Mouse (Mus musculus) left cerebral cortex, adult 9 months (tissue): Measurements from ENCODE around the gene Kng1.
"Not testable (repeated sequence)": the region's sequence is repeated elsewhere in the genome, so short reads cannot be mapped to it uniquely, and the experiment has no call there.

Experiments
- DNase-seq, 2 experiments: peaks; one replicate each; pipeline ENCODE4 v3.0.0; 2022; ENCODE audit warnings: low spot score in 2 of 2

Gene Kng1

DNA sequence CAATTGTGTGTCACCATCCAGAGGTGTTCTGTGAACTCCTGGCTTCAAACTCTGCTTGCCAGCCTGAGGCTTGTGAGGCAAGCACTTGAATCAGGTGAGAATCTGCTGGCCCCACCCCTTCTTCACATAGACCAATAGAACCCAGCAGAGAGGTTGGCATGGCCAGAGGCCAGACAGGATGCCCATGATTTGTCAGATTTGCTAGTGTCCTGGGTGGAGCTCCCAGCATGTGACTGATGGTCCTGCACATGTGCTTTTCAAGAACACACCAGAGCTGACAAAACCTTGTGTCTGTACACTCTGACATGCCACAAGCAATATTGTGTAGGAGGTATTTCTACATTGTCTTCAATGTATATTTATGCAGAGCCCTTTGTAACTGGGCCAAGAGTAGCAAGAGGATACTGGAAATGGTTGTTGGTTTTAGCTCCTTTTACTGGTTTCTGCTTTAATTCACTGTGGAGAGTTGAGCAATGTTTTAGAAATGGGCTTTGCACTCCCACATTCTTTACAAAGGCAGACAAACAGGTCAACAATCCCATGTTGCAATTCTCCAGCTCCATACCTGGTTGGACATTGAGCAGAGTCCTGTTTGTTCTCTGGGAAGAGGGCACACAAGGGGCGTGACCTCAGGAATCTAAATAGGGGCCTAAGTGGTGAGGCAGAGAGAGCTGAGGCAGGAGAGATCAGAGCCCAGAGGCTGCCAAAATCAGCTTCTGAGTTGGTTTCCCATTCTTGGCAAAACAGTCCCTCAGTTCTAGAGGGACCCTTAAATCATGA, at the start of gene Kng1:
Gene Kng1 (plus strand): TSS at position 198 of the 780 bp plus-strand sequence.
- not testable (repeated sequence) for DNase-seq

DNA sequence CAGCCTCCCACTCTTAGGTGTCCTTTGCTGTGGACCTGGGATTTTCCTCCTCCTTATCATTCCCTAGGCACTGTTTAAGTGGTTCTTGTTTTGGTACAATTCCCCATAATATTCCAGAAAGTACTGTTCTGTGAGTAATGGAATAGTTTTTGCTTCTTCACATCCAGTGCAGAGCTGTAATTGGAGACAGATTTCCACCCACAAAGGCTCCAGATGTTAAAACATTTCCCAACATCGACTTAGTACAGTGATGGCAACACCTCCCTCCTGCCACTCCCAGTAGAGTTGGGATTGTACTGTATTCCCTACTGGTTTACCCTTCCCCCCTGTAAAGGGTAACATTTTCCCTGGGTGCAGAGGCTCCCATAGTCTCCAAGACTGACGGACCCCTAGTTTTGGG, 43.9 kb upstream of the Kng1 start:
- not testable (repeated sequence) for DNase-seq

DNA sequence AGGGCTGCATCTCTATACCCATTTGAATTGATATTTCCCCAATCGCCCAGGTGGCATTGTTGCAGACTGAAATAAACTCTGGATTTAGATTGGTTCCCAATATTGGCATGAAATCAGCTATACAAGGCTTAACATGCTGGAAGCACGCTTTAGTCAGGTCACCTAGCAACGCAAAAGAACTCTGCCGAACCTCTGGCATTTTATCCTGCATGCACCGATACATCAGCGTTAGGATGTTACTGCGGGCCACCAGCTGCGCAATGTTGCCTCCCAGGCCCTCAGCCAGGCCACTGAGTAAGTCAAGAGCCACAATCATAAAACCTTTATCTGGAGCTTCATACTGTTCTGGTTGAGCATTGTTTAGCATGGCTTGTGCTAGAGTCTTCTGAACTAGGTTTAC, 43.0 kb upstream of the Kng1 start:
- DNase-seq: not testable (repeated sequence)

DNA sequence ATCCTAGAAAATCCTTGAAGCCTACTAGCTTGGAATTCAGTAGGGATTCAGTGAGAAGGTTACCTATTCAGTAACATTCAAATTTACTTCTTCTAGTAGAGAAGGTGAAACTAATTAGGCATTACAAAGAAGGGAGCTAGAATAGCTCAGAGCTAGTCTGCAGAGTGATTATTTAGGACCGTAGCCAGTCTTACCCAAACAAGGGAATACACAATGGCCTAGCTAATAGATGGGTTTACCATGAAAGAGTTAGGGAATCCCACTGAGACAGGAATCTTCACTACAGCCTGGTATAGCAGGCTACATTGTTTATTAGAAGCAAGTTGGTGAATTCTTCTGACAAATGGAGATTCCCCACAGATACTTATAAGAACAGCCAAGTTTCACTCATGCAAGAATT, 37.1 kb upstream of the Kng1 start:
- not testable (repeated sequence) for DNase-seq

DNA sequence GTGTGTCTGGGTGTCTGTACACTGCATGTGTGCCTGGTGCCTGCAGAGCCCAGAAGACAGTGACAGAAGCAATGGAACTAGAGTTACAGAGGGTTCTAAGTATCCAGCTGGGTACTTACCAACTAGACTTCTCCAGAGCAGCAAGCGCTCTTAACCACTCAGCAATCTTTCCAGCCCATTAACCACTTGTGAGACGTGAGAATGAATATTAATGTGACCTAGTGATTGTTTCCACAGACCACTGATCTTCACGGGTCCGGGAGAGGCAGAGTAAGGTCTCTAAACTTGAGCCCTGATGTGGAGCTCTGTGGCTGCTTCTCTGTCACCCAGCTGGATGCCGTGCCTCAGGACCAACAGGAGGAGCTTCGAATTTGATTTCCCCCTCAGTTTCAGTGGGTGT, 32.6 kb upstream of the Kng1 start:
- no peak for DNase-seq

DNA sequence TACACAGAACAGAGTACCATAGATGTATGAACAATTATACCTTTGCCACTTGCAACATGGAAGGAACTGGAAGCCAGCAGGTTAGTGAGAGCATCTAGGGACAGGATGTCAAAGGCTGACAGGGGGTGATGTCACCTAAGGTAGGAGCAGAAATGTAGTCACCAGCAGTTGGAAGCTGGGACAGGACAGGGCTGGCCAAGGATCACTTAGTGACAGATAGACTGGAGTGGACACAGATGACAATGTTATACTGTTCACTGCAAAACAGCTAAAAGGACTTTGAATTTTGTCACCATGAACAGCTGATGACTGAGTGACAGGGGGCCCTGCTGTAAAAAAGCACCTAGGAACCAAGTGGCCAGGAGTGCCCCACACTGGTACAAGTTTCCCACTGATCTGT, 31.1 kb upstream of the Kng1 start:
- DNase-seq: no peak

DNA sequence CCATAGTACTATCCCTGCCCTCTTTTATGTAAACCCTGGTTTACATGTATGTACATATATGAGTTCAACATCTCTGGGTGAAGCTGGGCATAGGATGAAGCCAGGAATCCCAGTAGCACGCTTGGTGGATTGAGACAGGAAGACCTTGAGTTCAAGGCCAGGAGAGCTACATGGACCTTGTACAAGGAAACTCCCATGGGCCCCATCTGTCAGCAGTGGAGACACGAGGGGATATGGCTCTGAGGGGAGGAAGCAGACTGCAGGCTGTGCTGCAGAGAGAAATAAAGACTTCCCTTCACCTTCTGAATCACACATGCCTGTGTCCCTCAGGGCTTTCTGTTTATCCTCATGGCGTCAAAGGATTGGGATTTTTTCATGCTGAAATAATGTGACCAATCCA, 30.3 kb upstream of the Kng1 start:
- DNase-seq: not testable (repeated sequence)

DNA sequence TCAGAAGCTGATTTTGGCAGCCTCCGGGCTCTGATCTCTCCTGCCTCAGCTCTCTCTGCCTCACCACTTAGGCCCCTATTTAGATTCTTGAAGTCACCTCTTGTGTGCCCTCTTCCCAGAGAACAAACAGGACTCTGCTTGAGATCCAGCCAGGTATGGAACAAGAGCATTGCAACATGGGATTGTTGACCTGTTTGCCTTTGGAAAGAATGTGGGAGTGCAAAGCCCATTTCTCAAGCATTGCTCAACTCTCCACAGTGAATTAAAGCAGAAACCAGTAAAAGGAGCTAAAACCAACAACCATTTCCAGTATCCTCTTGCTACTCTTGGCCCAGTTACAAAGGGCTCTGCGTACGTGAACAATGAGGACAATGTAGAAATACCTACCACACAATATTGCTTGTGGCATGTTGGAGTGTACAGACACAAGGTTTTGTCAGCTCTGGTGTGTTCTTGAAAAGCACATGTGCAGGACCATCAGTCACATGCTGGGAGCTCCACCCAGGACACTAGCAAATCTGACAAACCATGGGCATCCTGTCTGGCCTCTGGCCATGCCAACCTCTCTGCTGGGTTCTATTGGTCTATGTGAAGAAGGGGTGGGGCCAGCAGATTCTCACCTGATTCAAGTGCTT, 28.6 kb upstream of the Kng1 start, which contains the start of gene Kng2:
Gene Kng2 (minus strand): TSS at position 517 of the 635 bp plus-strand sequence.
- not testable (repeated sequence) for DNase-seq

DNA sequence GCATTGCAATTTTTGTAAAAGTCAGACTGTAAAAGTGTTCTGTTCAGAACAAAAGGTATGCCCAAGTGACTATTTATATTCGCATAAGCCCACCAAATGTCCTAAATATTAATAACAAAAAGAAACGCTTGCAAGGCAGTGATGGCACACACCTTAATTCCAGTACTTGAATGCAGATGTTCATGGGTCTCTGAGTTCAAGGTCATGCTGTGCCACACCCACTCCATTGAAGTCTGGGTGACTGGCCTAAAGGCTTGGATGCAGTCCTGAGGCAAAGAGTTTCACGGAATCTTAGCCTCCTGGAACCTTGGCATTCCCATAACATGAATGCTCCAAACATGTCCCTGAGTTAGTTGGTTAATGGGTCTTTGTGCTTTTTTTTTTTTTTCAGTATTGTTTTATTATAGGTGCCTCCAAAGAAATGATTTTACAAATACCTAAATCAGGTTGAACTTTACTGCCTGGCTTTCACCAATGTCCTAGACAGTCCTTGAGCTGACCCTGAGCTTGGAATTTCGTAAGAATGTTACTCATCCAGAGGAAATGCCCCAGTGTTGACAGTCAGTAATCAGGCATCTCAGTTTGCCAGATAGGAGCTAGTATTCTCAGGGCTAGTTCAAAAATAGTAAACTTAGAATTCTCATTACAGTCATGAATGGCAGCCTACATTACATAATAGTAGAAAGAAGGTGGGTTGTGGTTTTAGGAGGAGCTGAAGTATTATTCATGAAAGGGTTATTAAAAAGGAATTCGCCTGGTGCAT, 26.8 kb upstream of the Kng1 start:
- DNase-seq: no peak

DNA sequence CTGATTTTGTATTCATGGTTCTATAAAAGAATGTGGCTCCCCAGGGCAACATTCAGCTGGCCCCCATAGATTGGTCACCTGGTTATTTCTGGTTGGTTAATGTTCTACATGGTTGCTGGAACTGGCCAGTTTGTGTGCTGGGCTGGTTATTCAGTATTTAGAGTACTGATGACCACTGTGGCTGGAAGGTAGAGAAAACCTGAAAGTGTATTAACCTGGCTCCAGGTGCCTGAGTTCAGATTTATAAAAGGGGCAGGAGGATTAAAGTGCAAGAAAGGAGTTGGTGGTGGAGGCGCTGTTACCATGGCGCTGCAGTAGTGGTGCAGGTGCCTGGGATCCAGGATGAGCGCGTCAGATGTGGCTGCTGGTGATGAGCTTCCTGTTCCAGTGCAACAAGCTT, 24.0 kb upstream of the Kng1 start:
- DNase-seq: no peak

DNA sequence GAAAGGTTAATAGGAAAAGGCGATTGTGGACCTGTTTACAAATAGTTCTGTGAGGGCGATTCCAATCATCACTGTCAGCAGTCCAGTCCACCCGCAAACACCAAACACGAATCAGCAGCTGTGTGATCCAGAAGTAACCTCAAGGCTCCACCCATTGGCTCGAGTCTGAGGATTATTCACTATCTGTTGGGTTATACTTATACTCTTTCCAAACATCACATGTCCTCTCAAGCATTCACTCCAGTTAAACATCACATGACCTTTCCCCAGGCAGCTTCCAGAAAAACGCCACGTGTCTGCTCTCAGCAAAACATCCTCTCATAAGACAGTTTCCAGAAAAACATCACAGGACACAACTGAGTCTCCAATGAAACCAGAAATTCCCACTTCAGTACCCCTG, 19.9 kb upstream of the Kng1 start:
- DNase-seq: no peak

DNA sequence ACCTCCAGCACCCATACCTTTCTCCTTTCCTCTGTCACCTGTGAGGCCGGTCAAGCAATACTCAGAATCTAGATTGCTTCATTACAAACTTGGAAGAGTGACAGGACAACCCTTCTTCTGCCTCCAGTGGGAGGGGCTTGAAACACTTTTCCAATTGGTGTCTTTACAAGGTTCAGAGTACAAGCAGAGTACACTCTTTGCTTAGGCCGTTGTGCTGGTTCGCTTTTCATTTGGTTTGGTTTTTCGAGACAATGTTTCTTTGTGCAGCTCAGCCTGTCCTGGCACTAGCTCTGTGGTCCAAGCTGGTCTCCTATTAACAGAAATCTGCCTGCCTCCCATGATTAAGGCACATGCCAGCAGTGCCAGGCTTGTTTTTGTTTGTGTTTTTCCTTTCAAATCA, 18.4 kb upstream of the Kng1 start:
- DNase-seq: no peak

DNA sequence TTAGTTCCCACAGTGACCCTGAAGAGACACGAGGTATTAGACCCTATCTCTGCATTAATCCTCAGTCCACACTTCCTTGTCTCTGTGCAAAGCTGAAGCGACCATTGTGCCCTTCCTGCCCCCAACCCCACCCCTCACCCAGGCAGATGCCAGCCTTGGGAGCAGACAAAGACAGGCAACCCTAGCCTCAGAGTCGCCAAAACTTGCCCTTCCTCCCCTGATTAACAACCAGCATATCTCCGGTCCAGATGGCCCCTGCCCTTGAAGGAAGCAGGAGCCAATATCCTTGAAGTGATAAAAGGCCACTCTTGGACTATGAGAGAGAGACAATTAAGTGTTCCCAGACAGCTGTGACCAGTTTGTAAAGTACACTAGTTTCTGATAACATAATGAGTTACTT, 16.8 kb upstream of the Kng1 start:
- no peak for DNase-seq

DNA sequence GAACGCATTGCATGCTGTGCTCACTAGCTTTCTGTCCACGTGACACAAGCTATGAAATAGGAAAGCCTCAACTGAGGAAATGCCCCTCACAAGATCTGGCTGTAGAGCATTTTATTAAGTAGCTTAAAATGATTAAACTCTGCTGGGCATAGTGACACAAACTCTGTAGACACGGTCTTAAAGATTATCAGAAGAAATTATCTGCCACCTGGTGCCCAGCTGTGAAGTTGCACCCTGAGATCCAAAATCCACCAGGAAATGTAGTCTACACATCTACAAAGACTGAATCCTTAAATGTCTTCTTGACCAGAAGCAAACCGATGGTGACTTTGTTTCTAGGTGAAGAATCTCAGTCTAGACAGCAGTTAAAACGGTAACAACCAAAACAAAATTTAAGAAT, 11.3 kb upstream of the Kng1 start:
- DNase-seq: peak in 1 of 2 experiments; percentile 19

DNA sequence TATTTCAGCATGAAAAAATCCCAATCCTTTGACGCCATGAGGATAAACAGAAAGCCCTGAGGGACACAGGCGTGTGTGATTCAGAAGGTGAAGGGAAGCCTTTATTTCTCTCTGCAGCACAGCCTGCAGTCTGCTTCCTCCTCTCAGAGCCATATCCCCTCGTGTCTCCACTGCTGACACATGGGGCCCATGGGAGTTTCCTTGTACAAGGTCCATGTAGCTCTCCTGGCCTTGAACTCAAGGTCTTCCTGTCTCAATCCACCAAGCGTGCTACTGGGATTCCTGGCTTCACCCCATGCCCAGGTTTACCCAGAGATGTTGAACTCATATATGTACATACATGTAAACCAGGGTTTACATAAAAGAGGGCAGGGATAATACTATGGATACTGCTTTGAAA, 2.0 kb downstream of the Kng1 start:
- DNase-seq: not testable (repeated sequence)

DNA sequence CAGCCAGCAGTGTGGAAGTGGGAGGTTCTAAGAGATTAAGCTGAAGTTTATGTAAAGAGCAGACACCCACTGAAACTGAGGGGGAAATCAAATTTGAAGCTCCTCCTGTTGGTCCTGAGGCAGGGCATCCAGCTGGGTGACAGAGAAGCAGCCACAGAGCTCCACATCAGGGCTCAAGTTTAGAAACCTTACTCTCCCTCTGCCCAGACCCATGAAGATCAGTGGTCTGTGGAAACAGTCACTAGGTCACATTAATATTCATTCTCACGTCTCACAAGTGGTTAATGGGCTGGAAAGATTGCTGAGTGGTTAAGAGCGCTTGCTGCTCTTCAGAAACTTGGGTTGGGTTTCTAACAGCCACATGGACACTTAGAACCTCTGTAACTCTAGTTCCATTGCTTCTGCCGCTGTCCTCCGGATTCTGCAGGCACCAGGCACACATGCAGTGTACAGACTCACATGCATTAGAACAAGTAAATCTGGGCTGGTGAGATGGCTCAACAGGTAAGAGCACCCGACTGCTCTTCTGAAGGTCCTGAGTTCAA, 3.2 kb downstream of the Kng1 start:
- not testable (repeated sequence) for DNase-seq

DNA sequence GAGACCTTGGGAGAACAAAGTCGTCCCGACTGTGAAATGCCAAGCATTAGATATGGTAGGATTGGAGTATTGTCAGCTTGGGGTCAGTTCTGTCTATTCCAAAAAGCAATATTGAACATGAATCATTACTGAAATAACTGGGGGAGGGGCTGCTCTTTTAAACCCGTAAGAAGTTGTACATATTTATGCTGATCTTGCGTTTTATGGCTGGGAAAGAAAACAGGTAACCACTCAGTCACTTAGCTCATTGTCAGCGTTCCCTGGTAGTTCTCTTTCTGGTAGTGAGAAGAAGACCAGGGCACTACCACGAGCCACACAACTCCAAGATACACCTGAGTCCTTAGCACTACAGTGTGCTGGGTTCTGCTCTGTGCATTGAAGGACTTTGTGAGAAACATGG, 19.9 kb downstream of the Kng1 start:
- DNase-seq: not testable (repeated sequence)

DNA sequence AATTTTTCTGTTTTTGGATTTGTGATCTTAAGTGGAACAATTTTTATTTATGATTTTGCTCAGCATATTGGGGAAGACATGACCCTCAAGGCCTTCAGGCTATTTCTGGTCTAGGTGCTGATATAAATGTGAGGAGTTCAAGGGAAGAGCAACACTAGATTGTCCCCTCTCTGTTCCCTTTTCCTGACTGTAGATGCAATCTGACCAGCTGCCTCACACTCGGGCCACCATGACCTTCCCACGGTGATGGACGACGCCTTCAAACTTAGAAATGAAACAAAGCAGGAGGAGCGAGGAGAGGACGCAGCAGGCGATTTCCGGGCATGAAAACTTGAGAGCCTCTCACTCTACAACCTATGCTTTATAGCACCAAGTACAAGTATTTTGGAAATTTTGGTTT, 29.5 kb downstream of the Kng1 start:
- DNase-seq: not testable (repeated sequence)

DNA sequence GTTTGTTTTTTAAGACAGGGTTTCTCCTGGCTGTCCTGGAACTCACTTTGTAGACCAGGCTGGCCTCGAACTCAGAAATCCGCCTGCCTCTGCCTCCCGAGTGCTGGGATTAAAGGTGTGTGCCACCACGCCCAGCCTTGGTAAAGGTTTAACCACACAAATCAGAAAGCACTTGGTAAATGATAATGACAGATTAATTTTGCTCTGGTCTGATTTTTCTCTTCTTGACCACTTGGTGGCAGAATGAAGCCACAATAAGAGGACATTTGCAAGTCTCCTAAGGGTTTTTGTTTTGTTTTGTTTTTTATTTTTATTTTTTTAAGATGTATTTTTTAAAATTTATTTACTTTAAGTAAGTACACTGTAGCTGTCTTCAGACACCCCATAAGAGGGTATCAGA, 30.0 kb downstream of the Kng1 start:
- not testable (repeated sequence) for DNase-seq

DNA sequence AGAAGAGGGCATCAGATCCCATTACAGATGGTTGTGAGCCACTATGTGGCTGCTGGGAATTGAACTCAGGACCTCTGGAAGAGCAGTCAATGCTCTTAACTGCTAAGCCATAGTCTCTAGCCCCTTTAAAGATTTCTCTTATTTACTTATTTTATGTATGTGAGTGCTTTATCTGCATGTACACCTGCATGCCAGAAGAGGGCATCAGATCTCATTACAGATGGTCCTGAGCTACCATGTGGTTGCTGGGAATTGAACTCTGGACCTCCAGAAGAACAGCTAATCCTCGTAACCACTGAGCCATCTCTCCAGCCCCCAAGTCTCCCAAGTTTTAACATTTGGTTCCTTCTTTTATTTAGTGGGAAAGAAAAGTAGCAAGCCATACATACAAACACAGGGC, 30.8 kb downstream of the Kng1 start:
- DNase-seq: not testable (repeated sequence)

DNA sequence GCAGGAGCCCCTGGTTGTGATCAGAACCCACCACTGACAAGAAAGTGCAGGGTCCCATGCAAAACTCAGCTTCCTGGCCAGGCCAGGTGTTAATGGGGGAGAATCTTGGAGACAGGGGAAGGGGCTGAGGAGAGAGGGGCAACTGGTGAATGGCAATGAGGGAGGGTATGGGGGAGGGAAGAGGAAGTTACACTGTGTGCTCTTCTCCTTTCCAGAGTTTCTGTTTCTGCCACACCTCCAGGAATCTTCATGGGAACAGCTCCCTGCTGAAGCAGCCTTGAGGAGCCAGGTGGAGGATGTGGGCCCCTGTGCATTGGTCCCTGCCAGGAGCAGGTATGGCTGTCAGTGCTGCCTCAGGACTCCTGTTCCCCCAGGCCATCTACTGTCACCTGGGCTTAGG, 33.7 kb downstream of the Kng1 start:
- not testable (repeated sequence) for DNase-seq

DNA sequence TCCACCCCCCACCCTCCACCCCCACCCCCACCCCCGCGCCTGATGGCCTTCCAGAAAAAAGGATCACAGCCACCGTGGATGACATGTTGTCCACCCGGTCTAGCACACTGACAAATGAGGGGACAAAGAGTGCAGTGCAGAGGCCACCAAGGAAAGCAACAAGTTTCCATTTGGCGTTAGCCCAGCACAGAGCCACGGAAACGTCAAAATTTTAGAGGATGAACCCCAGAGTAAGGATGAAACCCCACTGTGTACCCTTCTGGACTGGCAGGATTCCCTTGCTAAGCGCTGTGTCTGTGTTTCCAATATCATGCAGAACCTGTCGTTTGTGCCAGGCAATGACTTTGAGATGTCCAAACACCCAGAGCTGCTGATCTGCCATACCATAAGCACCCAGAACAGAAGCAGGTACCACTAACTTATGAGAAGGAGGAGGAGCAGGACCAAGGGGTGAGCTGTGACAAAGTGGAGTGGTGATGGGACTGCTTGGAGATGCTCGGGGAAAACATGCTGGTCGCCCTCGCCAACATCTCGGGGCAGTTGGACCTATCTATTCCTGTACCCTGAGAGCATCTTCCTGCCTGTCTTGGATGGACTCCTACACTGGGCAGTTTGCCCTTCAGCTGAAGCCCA, 35.8 kb downstream of the Kng1 start:
- DNase-seq: no peak
